Mouse (Mus musculus) lung, embryonic 14.5 days (tissue): ENCODE data around the gene Klk1b22. TPM values are rescaled to one million over a fixed set of nuclear protein-coding genes. Genes with fewer than 3 reads are reported as not detected.
"Not testable (repeated sequence)": the region's sequence is repeated elsewhere in the genome, so short reads cannot be mapped to it uniquely, and the experiment has no call there.

ENCODE experiments used
- ATAC-seq: fragments of 200-750 bp; cut with Nextera tagmentation; 2 replicates; pipeline ENCODE4 v1.8.0; 2017; ENCODE audit warnings: mild to moderate bottlenecking, moderate TSS enrichment, moderate library complexity; ENCODE audit not compliant: insufficient read depth
- DNase-seq: peaks from one replicate; pipeline ENCODE4 v3.0.0-alpha.2; 2015
- H3K27ac ChIP-seq: fragments of 300-500 bp; sonication (generic); 2 replicates; pipeline ENCODE4 v1.5.1; 2014; ENCODE audit warnings: low read depth, mild to moderate bottlenecking, moderate library complexity
- H3K27me3 ChIP-seq: fragments of 300-500 bp; sonication (generic); 2 replicates; pipeline ENCODE4 v1.6.1; 2014; ENCODE audit warnings: low read length, control low read depth; ENCODE audit not compliant: insufficient read depth
- H3K36me3 ChIP-seq: fragments of 300-500 bp; sonication (generic); 2 replicates; pipeline ENCODE4 v1.6.1; 2014; ENCODE audit warnings: control low read depth; ENCODE audit not compliant: insufficient read depth
- H3K4me1 ChIP-seq: fragments of 300-500 bp; sonication (generic); 2 replicates; pipeline ENCODE4 v1.6.1; 2014; ENCODE audit warnings: antibody characterized with exemption, control low read depth; ENCODE audit not compliant: insufficient read depth
- H3K4me2 ChIP-seq: fragments of 300-500 bp; sonication (generic); 2 replicates; pipeline ENCODE4 v1.6.1; 2014; ENCODE audit warnings: mild to moderate bottlenecking
- H3K4me3 ChIP-seq: fragments of 300-500 bp; sonication (generic); 2 replicates; pipeline ENCODE4 v1.5.1; 2014; ENCODE audit warnings: low read depth, low read length
- H3K9ac ChIP-seq: fragments of 300-500 bp; sonication (generic); 2 replicates; pipeline ENCODE4 v1.6.1; 2014
- H3K9me3 ChIP-seq: fragments of 300-500 bp; sonication (generic); 2 replicates; pipeline ENCODE4 v1.6.1; 2016; ENCODE audit warnings: low read depth, low read length, control low read depth
- CTCF ChIP-seq: IDR thresholded peaks from 2 replicates; pipeline ENCODE4 v1.5.1; 2016; ENCODE audit warnings: antibody characterized with exemption, low read depth
- WGBS: fragments of 180-500 bp; shearing (Covaris S2); extraction: QIAGEN DNeasy Blood & Tissue Kit; methylation state at CpG from one replicate; pipeline ENCODE4 v1.1.7; 2014; 5-methylcytosine and 5-hydroxymethylcytosine counted together
- polyA plus RNA-seq: library from polyadenylated mRNA; unstranded; fragments of >200 nt; fragmentation: Nextera tagmentation; extraction: Ambion mirVana; gene quantifications from 2 replicates; pipeline ENCODE4 v1.2.1, GENCODE M21; 2014

Gene Klk1b22
- polyA plus RNA-seq, result not detected in 2 replicates

GRCm38 (mm10) chr7:44112373-44112772, at the start of gene Klk1b22:
Gene Klk1b22 (plus strand): TSS chr7:44112673.
- H3K9me3 ChIP-seq, result no peaks in the 10 kb centered on the region
- WGBS, result 54% methylated on average over 4 of the region's 4 CpGs
- no peak within 1 kb of the TSS for H3K4me2 ChIP-seq
- no peak within 1 kb of the TSS for H3K9ac ChIP-seq
- DNase-seq (no peak), ATAC-seq (no peak)
- H3K27me3 ChIP-seq, result no peaks in the 10 kb centered on the region
- H3K27ac ChIP-seq, result no peak within 1 kb of the TSS
- H3K4me1 ChIP-seq, result no peaks in the 10 kb centered on the region
- no peaks in the 10 kb centered on the region for H3K36me3 ChIP-seq
- H3K4me3 ChIP-seq, result no peak within 1 kb of the TSS
- TF ChIP-seq CTCF, result no peak

GRCm38 (mm10) chr7:44072117-44072516, 40.4 kb upstream of the Klk1b22 start:
- H3K9ac ChIP-seq, result no peak overlapping the region
- no peak overlapping the region for H3K27ac ChIP-seq
- H3K36me3 ChIP-seq, result no peaks in the 10 kb centered on the region
- no peaks in the 10 kb centered on the region for H3K4me1 ChIP-seq
- H3K27me3 ChIP-seq, result no peaks in the 10 kb centered on the region
- no peak for TF ChIP-seq CTCF
- 77% methylated on average over 2 of the region's 2 CpGs for WGBS
- H3K4me2 ChIP-seq, result no peak overlapping the region
- H3K9me3 ChIP-seq, result no peaks in the 10 kb centered on the region
- H3K4me3 ChIP-seq, result no peak overlapping the region
- ATAC-seq (no peak), DNase-seq (no peak)

GRCm38 (mm10) chr7:44077703-44078102, 34.8 kb upstream of the Klk1b22 start:
- TF ChIP-seq CTCF, result no peak
- ATAC-seq (no peak), DNase-seq (no peak)
- no peak overlapping the region for H3K9ac ChIP-seq
- no peak overlapping the region for H3K27ac ChIP-seq
- H3K4me3 ChIP-seq, result no peak overlapping the region
- H3K9me3 ChIP-seq, result no peaks in the 10 kb centered on the region; the same call in 1 of the 2 replicates
- H3K36me3 ChIP-seq, result no peaks in the 10 kb centered on the region
- H3K4me2 ChIP-seq, result no peak overlapping the region
- WGBS, result 75% methylated on average over 1 of the region's 1 CpGs
- H3K4me1 ChIP-seq, result no peaks in the 10 kb centered on the region
- H3K27me3 ChIP-seq, result no peaks in the 10 kb centered on the region

GRCm38 (mm10) chr7:44096111-44096510, 16.4 kb upstream of the Klk1b22 start:
- no peaks in the 10 kb centered on the region for H3K4me1 ChIP-seq
- TF ChIP-seq CTCF, result no peak
- no peak overlapping the region for H3K27ac ChIP-seq
- H3K36me3 ChIP-seq, result no peaks in the 10 kb centered on the region
- H3K27me3 ChIP-seq, result no peaks in the 10 kb centered on the region
- 82% methylated on average over 1 of the region's 1 CpGs for WGBS
- ATAC-seq, result no peak
- H3K9ac ChIP-seq, result no peak overlapping the region
- H3K4me3 ChIP-seq, result no peak overlapping the region
- H3K9me3 ChIP-seq, result no peaks in the 10 kb centered on the region
- H3K4me2 ChIP-seq, result no peak overlapping the region
- no peak for DNase-seq

GRCm38 (mm10) chr7:44102028-44102427, 10.4 kb upstream of the Klk1b22 start, which contains the start of gene Klk1b21:
Gene Klk1b21 (plus strand): TSS chr7:44102328.
- not testable (repeated sequence) for H3K4me3 ChIP-seq, H3K9ac ChIP-seq, H3K9me3 ChIP-seq, H3K4me2 ChIP-seq, H3K4me1 ChIP-seq, H3K27ac ChIP-seq, ATAC-seq, H3K36me3 ChIP-seq, H3K27me3 ChIP-seq, DNase-seq
- 74% methylated on average over 3 of the region's 3 CpGs for WGBS

GRCm38 (mm10) chr7:44123445-44123844, 11.0 kb downstream of the Klk1b22 start:
- 84% methylated on average over 6 of the region's 6 CpGs for WGBS
- no peak for TF ChIP-seq CTCF
- DNase-seq, result no peak

GRCm38 (mm10) chr7:44136467-44136866, 24.0 kb downstream of the Klk1b22 start, which contains the start of gene Klk1b16:
Gene Klk1b16 (plus strand): TSS chr7:44136767.
- H3K27ac ChIP-seq, result no peak within 1 kb of the TSS

More at GRCm38 (mm10) chr7:44123445-44123844, 11.0 kb downstream of the Klk1b22 start:
- no peak overlapping the region for H3K4me3 ChIP-seq
- ATAC-seq, result no peak
- H3K36me3 ChIP-seq, result no peaks in the 10 kb centered on the region
- H3K4me2 ChIP-seq, result no peak overlapping the region
- no peak overlapping the region for H3K27ac ChIP-seq
- H3K9ac ChIP-seq, result no peak overlapping the region
- H3K4me1 ChIP-seq, result no peaks in the 10 kb centered on the region
- no peaks in the 10 kb centered on the region for H3K27me3 ChIP-seq
- H3K9me3 ChIP-seq, result no peaks in the 10 kb centered on the region

More at GRCm38 (mm10) chr7:44136467-44136866, 24.0 kb downstream of the Klk1b22 start, which contains the start of gene Klk1b16:
- Histone ChIP-seq H3K9ac (no peak within 1 kb of the TSS), H3K36me3 (no peaks in the 10 kb centered on the region), H3K4me2 (no peak within 1 kb of the TSS), H3K9me3 (no peaks in the 10 kb centered on the region), H3K27me3 (no peaks in the 10 kb centered on the region), H3K4me1 (no peaks in the 10 kb centered on the region), H3K4me3 (no peak within 1 kb of the TSS)
- no peak for DNase-seq
- ATAC-seq, result no peak
- WGBS, result 84% methylated on average over 3 of the region's 3 CpGs
- no peak for TF ChIP-seq CTCF

Other genes starting within 250 kb of the Klk1b22 start
- not detected in 2 replicates for gene Klk4, start 231.5 kb upstream of the Klk1b22 start, polyA plus RNA-seq
- gene Klk15, start 178.9 kb upstream of the Klk1b22 start, polyA plus RNA-seq, result not detected in 2 replicates
- gene Klk1b8, start 162.0 kb upstream of the Klk1b22 start, polyA plus RNA-seq, result not detected in 2 replicates
- gene Klk1b1, start 145.9 kb upstream of the Klk1b22 start, polyA plus RNA-seq, result not detected in 2 replicates
- gene Klk1b9, start 136.6 kb upstream of the Klk1b22 start, polyA plus RNA-seq, result not detected in 2 replicates
- not detected in 2 replicates for gene Klk1b11, start 116.8 kb upstream of the Klk1b22 start, polyA plus RNA-seq
- gene Klk1b26, start 100.5 kb upstream of the Klk1b22 start, polyA plus RNA-seq, result not detected in 2 replicates
- gene Klk1b27, start 60.4 kb upstream of the Klk1b22 start, polyA plus RNA-seq, result not detected in 2 replicates
- gene Klk1b21, start 10.3 kb upstream of the Klk1b22 start, polyA plus RNA-seq, result not detected in 2 replicates
- gene Klk1b16, start 24.1 kb downstream of the Klk1b22 start, polyA plus RNA-seq, result not detected in 2 replicates
- gene Klk1b24, start 75.6 kb downstream of the Klk1b22 start, polyA plus RNA-seq, result not detected in 2 replicates
- gene Klk1b3, start 85.5 kb downstream of the Klk1b22 start, polyA plus RNA-seq, result not detected in 2 replicates
- gene Klk1b4, start 94.8 kb downstream of the Klk1b22 start, polyA plus RNA-seq, result not detected in 2 replicates
- gene Klk1b5, start 103.3 kb downstream of the Klk1b22 start, polyA plus RNA-seq, result not detected in 2 replicates
- gene Klk1, start 112.7 kb downstream of the Klk1b22 start, polyA plus RNA-seq, result 0.20 and 0.26 TPM in 2 replicates
- gene Gm36864, start 123.5 kb downstream of the Klk1b22 start, polyA plus RNA-seq, result not detected in 2 replicates
- 0.96 and 1.5 TPM in 2 replicates for gene 1700028J19Rik, start 134.0 kb downstream of the Klk1b22 start, polyA plus RNA-seq
- 142 and 146 TPM in 2 replicates for gene 2410002F23Rik, start 134.0 kb downstream of the Klk1b22 start, polyA plus RNA-seq
- 0.11 TPM in 1 of 2 replicates, not detected in the other for gene Acp4, start 144.7 kb downstream of the Klk1b22 start, polyA plus RNA-seq
- not detected in 2 replicates for gene Gm15517, start 148.8 kb downstream of the Klk1b22 start, polyA plus RNA-seq
- gene Clec11a, start 194.2 kb downstream of the Klk1b22 start, polyA plus RNA-seq, result 1.8 TPM in 2 replicates
- gene Shank1, start 197.6 kb downstream of the Klk1b22 start, polyA plus RNA-seq, result 1.3 and 1.6 TPM in 2 replicates